Mouse (Mus musculus) cortical plate, adult 2 months (tissue): ENCODE results near the gene Tmtc1. TPM values are rescaled to one million over a fixed set of nuclear protein-coding genes. Genes with fewer than 3 reads are reported as not detected.

Experiments used
- H3K27ac ChIP-seq: fragments of 200-500 bp; 2 replicates; pipeline ENCODE4 v1.5.1; 2012; ENCODE audit warnings: low read length, control low read depth, inconsistent platforms; ENCODE audit not compliant: insufficient read depth
- H3K4me1 ChIP-seq: fragments of 200-500 bp; 2 replicates; pipeline ENCODE4 v1.6.1; 2011; ENCODE audit warnings: low read length; ENCODE audit not compliant: control insufficient read depth, insufficient read depth
- H3K4me3 ChIP-seq: fragments of 200-500 bp; 2 replicates; pipeline ENCODE4 v1.5.1; 2011; ENCODE audit warnings: mild to moderate bottlenecking, low read length, control low read depth; ENCODE audit not compliant: insufficient read depth
- CTCF ChIP-seq: fragments of 200-500 bp; IDR thresholded peaks from 2 replicates; pipeline ENCODE4 v1.5.1; 2011; ENCODE audit warnings: mild to moderate bottlenecking, control low read depth, low read length; ENCODE audit not compliant: insufficient read depth; ENCODE audit errors: extremely low read depth
- POLR2A ChIP-seq: fragments of 200-500 bp; IDR thresholded peaks from 2 replicates; pipeline ENCODE4 v1.6.1; 2011; ENCODE audit warnings: mild to moderate bottlenecking, low read length, control low read depth; ENCODE audit not compliant: insufficient read depth; ENCODE audit errors: extremely low read depth
- polyA plus RNA-seq: library from polyadenylated mRNA; depleted of rRNA; stranded (reverse); fragments of >200 nt; gene quantifications from 2 replicates; pipeline ENCODE4 v1.2.3, GENCODE M21; 2012

The Tmtc1 gene
- polyA plus RNA-seq, 1 experiment: 35.2 TPM

- no peaks in the 10 kb centered on the region for H3K4me1 ChIP-seq
- H3K27ac ChIP-seq: no peak overlapping the region
- TF ChIP-seq CTCF (no peak), POLR2A (no peak)
- no peak overlapping the region for H3K4me3 ChIP-seq
Observed at GRCm38 (mm10) chr6:148244836-148245235, 199.4 kb downstream of the Tmtc1 start.

- Histone ChIP-seq H3K27ac (no peak overlapping the region), H3K4me3 (no peak overlapping the region), H3K4me1 (peaks cover 2% of the 10 kb centered on the region; the same call in 1 of the 2 replicates)
- no peak for TF ChIP-seq POLR2A
- peak; percentile 22; the same call in 1 of the 2 replicates for TF ChIP-seq CTCF
Observed at GRCm38 (mm10) chr6:148242304-148242703, 201.9 kb downstream of the Tmtc1 start.

- Histone ChIP-seq H3K27ac (no peak overlapping the region), H3K4me1 (peaks cover 2% of the 10 kb centered on the region; the same call in 1 of the 2 replicates), H3K4me3 (no peak overlapping the region)
- TF ChIP-seq POLR2A: no peak
- TF ChIP-seq CTCF: no peak
Observed at GRCm38 (mm10) chr6:148241685-148242084, 202.5 kb downstream of the Tmtc1 start.

GRCm38 (mm10) chr6:148239311-148239710, 204.9 kb downstream of the Tmtc1 start:
- Histone ChIP-seq H3K4me1 (peaks cover 2% of the 10 kb centered on the region; the same call in 1 of the 2 replicates), H3K4me3 (no peak overlapping the region), H3K27ac (no peak overlapping the region)
- TF ChIP-seq CTCF: no peak
- TF ChIP-seq POLR2A: no peak

- H3K4me3 ChIP-seq: no peak overlapping the region
- TF ChIP-seq CTCF: no peak
- no peak for TF ChIP-seq POLR2A
- peaks cover 2% of the 10 kb centered on the region; the same call in 1 of the 2 replicates for H3K4me1 ChIP-seq
- no peak overlapping the region for H3K27ac ChIP-seq
Observed at GRCm38 (mm10) chr6:148237453-148237852, 206.7 kb downstream of the Tmtc1 start.

- no peak overlapping the region for H3K27ac ChIP-seq
Observed at GRCm38 (mm10) chr6:148234105-148234828, 209.9 kb downstream of the Tmtc1 start.

GRCm38 (mm10) chr6:148227542-148227941, 216.6 kb downstream of the Tmtc1 start:
- Histone ChIP-seq H3K4me1 (no peaks in the 10 kb centered on the region), H3K4me3 (no peak overlapping the region), H3K27ac (no peak overlapping the region)
- no peak for TF ChIP-seq POLR2A
- TF ChIP-seq CTCF: no peak

More at GRCm38 (mm10) chr6:148234105-148234828, 209.9 kb downstream of the Tmtc1 start:
- H3K4me3 ChIP-seq: no peak overlapping the region
- no peak for TF ChIP-seq POLR2A
- no peak for TF ChIP-seq CTCF
- H3K4me1 ChIP-seq: peaks cover 2% of the 10 kb centered on the region; the same call in 1 of the 2 replicates

GRCm38 (mm10) chr6:148222686-148223085, 221.5 kb downstream of the Tmtc1 start:
- TF ChIP-seq POLR2A (no peak), CTCF (no peak)
- H3K4me3 ChIP-seq: no peak overlapping the region
- H3K27ac ChIP-seq: no peak overlapping the region
- no peaks in the 10 kb centered on the region for H3K4me1 ChIP-seq

- TF ChIP-seq POLR2A: no peak
- TF ChIP-seq CTCF: no peak
- H3K4me1 ChIP-seq: peaks cover 1% of the 10 kb centered on the region; the same call in 1 of the 2 replicates
- no peak overlapping the region for H3K27ac ChIP-seq
- no peak overlapping the region for H3K4me3 ChIP-seq
Observed at GRCm38 (mm10) chr6:148218235-148219076, 225.7 kb downstream of the Tmtc1 start.
